Mouse (Mus musculus): ENCODE results near the gene Ahcy. TPM values are rescaled to one million over a fixed set of nuclear protein-coding genes. Genes with fewer than 3 reads are reported as not detected.
"Not testable (repeated sequence)": the region's sequence is repeated elsewhere in the genome, so short reads cannot be mapped to it uniquely, and the experiment has no call there.

Ahcy gene
- 10 to 100 TPM; 12.3 to 13.2 TPM for total RNA-seq (2021)

- peak; percentile 93 for DNase-seq
- intact Hi-C loops (cut with DNase I) = loop anchor here (1.0 kb wide), 1 partner anchor 23 kb away; no protein-coding TSS in a partner anchor
These were observed at the start of gene Ahcy for GRCm38 (mm10) chr2:155073978-155074765. TSS of gene Ahcy (minus strand) at chr2:155074497.

DNA sequence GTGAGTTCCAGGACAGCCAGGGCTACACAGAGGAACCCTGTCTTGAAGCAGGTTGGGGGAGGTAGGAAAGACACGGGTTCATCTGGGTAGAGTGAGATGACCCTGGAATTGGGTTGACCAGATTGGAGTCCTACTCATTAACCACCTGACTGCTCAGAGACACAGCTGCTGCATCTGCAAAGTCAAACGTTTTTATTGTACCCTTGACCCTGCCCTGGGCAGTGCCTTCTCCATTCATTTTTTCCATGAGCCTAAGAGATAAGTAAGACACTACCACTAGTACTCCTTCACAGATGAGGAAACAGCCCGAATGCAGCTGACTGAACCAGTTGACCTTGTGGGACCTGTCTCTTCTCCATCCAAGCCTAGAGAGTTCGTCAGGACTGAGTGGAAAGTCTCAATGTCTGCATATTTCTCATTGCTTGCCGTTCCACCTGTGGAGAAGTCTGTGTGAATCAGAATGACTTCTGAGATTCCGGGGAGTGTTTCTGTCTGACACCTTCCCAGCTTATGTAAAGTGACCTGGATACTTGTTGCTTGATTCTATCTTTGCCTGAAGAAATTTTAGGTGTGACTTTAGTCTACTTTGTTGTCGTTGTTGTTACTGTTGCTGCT is 41.0 kb upstream of the Ahcy start:
- DNase-seq = no peak
- intact Hi-C loops (cut with DNase I) = no loop called here

- intact Hi-C loops (cut with DNase I); DNase-seq: not testable (repeated sequence)
These were observed 33.0 kb upstream of the Ahcy start for GRCm38 (mm10) chr2:155107276-155107675.

DNA sequence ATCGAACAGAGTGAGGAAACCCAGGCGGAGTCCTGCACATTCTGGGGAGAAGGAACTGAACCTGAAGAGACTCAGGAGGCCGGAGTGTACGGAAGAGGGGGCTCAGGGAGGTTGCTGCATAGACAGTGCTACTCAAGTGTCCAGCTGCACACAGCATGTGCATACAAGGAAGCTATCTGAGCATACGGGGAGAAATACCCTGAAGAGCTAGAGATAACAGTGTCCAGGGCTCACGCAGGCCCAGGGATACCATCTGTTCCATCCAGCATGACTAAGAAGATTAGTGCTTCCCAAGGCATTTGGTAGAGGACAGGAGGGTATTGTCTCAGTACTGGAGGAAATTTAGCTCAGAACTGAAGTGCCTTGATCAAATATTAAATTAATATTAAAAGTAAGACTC is 29.3 kb upstream of the Ahcy start:
- intact Hi-C loops (cut with DNase I) = no loop called here
- no peak for DNase-seq

DNA sequence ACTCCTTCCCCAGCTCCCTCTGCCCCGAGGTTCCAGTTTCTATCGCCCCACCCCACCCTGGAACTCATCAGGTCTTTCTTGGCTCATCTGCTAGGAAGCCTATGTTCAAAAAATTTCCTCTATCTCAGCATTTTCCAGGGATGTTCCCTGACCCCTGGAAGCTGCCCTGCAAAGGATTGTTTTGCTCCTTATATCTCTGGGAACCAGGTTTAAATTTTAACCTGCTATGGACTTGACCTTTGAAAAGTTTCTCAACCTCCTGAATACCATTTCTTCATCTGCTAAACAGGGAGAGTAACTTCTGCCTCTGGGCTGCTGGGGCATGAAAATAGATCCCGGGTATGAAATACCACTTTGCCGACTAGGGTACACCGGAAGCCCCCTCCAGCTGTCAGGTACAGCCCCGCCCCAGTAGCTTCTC is 27.5 kb upstream of the Ahcy start:
- DNase-seq = no peak
- intact Hi-C loops (cut with DNase I) = no loop called here

DNA sequence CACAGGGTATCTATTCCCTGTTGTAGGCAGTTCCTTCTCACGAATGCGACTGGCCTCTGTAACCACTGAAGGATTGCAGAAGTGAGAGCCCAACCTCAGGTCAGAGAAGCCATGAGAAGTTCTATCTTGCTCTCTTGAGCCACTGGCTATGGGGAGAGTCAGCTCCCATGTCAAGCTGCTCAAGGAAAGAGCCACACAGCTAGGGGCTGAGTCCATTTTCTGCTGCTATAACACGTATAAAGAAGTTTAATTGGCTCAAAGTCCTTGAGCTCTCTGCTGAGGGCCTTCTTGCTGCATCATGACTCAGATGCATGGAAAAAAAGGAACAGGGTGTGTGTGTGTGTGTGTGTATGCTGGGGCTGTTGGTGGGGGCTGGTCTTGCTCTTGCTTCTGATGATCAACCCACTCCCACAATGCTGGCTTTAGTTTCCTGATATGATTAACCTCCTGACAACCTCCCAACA is 26.5 kb upstream of the Ahcy start:
- intact Hi-C loops (cut with DNase I) = no loop called here

DNA sequence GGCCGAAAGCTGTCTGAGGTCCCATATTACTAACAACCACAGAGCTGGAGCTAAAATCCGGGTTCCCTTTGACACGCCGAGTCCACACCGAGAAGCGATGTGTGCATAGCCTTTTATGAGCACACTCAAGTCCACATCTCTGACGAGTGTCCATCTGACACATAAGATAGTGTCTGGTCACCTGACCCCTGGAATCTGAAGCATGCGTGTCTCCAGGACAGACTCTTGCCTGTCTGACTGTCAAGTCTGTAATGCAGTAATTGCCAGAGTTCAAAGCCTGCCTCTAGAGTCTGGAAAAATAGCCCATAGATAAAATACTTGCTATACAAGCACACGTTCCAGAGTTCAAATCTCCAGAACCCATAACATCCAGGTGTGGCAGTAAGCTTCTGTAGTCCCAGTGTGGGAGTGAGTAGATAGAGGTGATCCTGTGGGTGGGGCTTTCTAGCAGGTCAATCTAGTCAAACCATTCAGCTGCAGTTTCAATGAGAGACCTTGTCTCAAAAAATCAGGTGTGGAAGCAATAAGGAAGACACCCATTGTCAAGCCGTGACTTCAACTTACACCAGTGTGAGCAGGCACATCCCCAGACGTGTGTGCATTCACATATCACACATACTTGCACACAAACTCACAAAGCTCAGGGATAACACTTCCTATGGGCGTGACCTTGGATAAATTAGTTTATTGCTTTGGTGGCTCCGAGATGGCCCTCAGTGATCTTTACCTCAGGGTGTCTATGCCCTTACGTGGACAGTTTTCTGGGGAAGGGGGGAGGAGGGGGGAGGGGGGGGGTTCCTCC is 25.9 kb upstream of the Ahcy start:
- DNase-seq = no peak
- intact Hi-C loops (cut with DNase I) = no loop called here

More for the DNA sequence above, 26.5 kb upstream of the Ahcy start:
- DNase-seq = no peak

GRCm38 (mm10) chr2:155099421-155099820 is 25.1 kb upstream of the Ahcy start:
- intact Hi-C loops (cut with DNase I) = no loop called here
- DNase-seq = peak; percentile 21 to 29

GRCm38 (mm10) chr2:155098720-155099380 is 24.6 kb upstream of the Ahcy start:
- peak; percentile 8 to 15 for DNase-seq
- intact Hi-C loops (cut with DNase I) = no loop called here

DNA sequence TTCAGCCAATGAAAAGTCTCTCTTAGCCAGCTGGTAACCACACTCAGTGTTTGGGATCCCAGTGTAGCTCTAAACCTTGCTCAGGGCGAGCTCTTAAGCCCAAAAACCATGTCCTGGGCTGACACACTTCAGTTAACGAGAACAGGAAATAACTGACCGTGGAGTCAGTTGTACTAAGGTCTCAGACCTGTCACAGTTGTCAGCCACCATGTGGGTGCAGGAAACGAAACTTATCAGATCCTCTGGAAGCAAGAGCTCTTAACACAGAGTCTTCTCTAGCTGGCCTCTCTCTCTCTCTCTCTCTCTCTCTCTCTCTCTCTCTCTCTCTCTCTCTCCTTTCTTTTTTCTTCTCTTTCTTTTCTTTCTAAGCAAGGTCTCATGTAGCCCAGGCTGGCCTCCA is 19.1 kb upstream of the Ahcy start:
- no peak for DNase-seq
- intact Hi-C loops (cut with DNase I) = no loop called here

GRCm38 (mm10) chr2:155091743-155092075 is 17.4 kb upstream of the Ahcy start:
- intact Hi-C loops (cut with DNase I) = no loop called here
- no peak for DNase-seq

GRCm38 (mm10) chr2:155090909-155091742 is 16.8 kb upstream of the Ahcy start:
- no peak for DNase-seq
- intact Hi-C loops (cut with DNase I) = no loop called here

GRCm38 (mm10) chr2:155088264-155088663 is 14.0 kb upstream of the Ahcy start:
- no peak for DNase-seq
- intact Hi-C loops (cut with DNase I) = loop anchor here (10.0 kb wide), 1 partner anchor 297 kb away; the partner anchor contains the start of gene Trp53inp2

- DNase-seq = peak in 1 of 2 experiments; percentile 16
- intact Hi-C loops (cut with DNase I) = loop anchor here (10.0 kb wide), 1 partner anchor 298 kb away; the partner anchor contains the start of gene Trp53inp2
These were observed 12.0 kb upstream of the Ahcy start for GRCm38 (mm10) chr2:155086328-155086727.

- intact Hi-C loops (cut with DNase I) = loop anchor here (5.0 to 10.0 kb wide), 3 partner anchors 83 to 300 kb away; partner anchors contain the start of gene Trp53inp2
- no peak for DNase-seq
These were observed 10.2 kb upstream of the Ahcy start for GRCm38 (mm10) chr2:155084546-155084945.

DNA sequence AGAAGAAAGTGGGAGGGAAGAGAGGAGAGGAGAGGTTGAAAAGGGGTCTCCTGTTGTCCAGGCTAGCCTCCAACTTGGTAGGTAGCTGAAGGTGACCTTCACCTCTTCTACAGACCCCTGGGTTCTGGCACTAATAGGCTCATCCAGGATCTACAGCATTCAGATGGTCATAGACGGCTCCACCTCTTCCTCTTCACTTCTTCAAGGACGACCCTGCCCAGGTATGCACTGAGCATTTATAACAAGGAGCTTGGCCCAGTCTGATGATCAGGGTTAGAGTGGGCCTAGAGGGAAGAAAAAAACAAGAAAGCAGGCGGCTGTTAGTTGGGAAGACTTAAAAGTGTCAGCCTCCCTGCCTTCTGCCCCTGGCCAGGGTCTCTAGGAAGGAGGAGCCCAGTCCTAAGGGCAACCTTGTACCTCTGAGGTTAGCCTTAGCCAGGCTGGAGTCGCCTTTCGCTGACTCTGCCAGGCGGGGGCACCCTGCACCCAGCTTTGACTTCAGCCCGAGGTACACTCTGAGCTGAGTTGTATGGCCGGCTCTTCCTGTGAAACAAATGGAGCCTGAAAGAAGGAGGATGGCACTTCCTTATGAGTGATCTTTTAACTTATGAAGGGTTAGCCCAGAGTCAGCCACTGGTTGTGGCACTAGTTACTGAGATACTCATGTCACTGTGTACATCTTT is 8.0 kb upstream of the Ahcy start:
- DNase-seq = peak; percentile 76 to 82
- intact Hi-C loops (cut with DNase I) = loop anchor here (5.0 to 10.0 kb wide), 3 partner anchors 85 to 303 kb away; partner anchors contain the start of gene Trp53inp2

DNA sequence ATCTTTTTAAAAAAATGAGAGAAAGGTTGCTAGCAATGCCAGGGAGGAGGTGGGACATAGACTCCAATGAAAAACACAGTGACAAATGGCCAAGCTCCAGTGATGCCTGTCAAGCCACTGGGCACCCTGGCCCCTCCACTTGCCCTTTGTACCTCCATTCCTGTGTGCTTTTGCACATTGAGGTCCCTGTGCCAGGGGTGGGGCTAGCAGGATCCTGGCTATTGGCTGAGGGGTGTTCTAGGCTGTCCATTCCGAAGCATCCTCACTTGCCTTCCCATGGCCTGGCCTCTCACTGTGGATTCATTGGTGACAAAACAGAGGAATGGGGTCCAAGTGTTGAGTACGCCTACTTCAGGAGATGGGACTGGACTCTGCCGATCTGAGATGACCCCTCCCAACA is 6.8 kb upstream of the Ahcy start:
- intact Hi-C loops (cut with DNase I) = loop anchor here (5.0 to 10.0 kb wide), 3 partner anchors 86 to 304 kb away; partner anchors contain the start of gene Trp53inp2
- no peak for DNase-seq

DNA sequence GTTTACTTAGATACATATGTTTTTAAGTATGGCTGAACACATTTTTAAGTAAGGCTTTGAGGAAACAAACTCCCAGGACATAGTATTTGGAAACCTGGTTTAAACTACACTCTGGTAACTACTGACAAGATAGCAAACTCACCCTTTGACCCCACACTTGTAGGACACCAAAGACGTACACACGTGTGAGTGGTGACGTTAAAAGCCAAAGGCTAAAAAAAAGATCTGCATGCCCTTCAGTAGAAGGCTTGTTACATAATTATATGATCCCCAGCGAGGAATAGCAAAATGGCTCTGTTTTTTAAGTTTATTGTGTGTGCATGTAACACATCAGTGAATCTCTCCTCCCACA is 5.9 kb upstream of the Ahcy start:
- no peak for DNase-seq
- intact Hi-C loops (cut with DNase I) = loop anchor here (5.0 to 10.0 kb wide), 3 partner anchors 87 to 305 kb away; partner anchors contain the start of gene Trp53inp2
